Mouse (Mus musculus): Measurements from ENCODE around the gene Krt18. TPM values are rescaled to one million over a fixed set of nuclear protein-coding genes. Genes with fewer than 3 reads are reported as not detected.
A peak's percentile ranks its signal among the peaks of the same experiment; 100 is the strongest.
"Not testable (repeated sequence)": the region's sequence is repeated elsewhere in the genome, so short reads cannot be mapped to it uniquely, and the experiment has no call there.

Krt18 gene
- polyA plus RNA-seq, 1 experiment: 1.1 TPM

DNA sequence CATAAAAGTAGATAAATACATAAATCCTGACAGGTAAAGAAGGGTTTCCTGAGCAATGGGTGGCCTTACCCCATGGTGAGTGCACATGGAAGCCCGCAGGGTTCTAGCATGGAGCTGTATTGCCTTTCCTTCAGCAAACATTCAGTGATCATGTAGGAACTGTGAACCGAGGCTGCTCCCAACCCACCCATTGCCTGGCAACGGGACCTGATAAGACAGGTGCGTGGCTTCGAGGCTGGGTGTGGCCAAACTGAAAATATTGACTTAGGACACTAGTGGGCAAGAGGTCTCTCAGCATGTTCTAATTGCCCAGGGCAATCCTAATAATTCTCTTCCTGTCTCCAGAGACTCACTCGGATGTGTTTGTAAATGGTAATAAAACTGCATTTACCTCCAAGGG, 33.6 kb upstream of the Krt18 start:
- DNase-seq: no peak
- H3K27ac ChIP-seq (ENCODE audit: insufficient read depth, low read length): no peak overlapping the region
- WGBS: 93% methylated on average over 6 of the region's 6 CpGs
- H3K27me3 ChIP-seq (ENCODE audit: control insufficient read depth, insufficient read depth, low read length): no peaks in the 10 kb centered on the region
- H3K4me3 ChIP-seq (replicated peaks; ENCODE audit: insufficient read depth, low read depth, low read length): no peak overlapping the region
- TF ChIP-seq POLR2A (IDR thresholded peaks at IDR 0.05; ENCODE audit: borderline replicate concordance, insufficient read depth, low read length) (no peak), CTCF (IDR thresholded peaks at IDR 0.05; ENCODE audit: borderline replicate concordance, insufficient read depth, low read depth, low read length) (no peak)
- no peaks in the 10 kb centered on the region for H3K4me1 ChIP-seq (ENCODE audit: control insufficient read depth, insufficient read depth, low read length)

DNA sequence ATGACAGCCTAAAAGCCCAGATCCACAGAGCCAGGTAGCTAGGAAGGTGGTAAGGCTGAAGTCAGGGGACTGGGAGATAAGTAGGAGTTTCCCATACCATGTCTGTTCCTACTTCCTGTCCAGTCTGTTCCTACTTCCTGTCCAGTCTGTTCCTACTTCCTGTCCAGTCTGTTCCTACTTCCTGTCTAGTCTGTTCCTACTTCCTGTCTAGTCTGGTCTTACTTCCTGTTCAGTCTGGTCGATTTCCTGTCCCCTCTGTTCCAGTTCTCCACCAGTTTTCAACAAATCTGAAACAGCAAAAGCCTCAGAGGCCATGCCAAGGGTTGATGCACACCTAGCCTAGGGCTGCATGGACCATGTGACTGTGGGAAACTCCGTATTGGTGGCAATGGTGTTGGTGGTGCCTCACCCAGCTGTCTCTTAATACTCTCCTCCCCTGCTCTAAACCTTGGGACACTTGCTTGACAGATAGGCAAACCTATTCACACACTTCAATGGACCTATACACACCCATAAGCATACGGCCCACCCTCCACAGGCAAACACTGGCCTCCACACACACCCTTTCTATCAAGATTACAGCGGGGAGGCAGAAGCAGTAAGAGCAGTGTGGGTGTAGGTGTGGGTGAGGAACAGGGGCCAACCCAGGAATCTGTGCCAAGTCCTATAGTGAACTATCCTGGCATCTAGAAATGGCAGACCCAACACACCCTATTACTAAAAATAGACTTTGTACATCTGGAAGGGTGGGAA, 32.3 kb upstream of the Krt18 start:
- WGBS: 89% methylated on average over 4 of the region's 4 CpGs
- no peaks in the 10 kb centered on the region for H3K27me3 ChIP-seq (ENCODE audit: control insufficient read depth, insufficient read depth, low read length)
- DNase-seq: no peak
- no peaks in the 10 kb centered on the region for H3K4me1 ChIP-seq (ENCODE audit: control insufficient read depth, insufficient read depth, low read length)
- TF ChIP-seq POLR2A (IDR thresholded peaks at IDR 0.05; ENCODE audit: borderline replicate concordance, insufficient read depth, low read length): no peak
- TF ChIP-seq CTCF (IDR thresholded peaks at IDR 0.05; ENCODE audit: borderline replicate concordance, insufficient read depth, low read depth, low read length): no peak
- no peak overlapping the region for H3K4me3 ChIP-seq (replicated peaks; ENCODE audit: insufficient read depth, low read depth, low read length)
- H3K27ac ChIP-seq (ENCODE audit: insufficient read depth, low read length): no peak overlapping the region

DNA sequence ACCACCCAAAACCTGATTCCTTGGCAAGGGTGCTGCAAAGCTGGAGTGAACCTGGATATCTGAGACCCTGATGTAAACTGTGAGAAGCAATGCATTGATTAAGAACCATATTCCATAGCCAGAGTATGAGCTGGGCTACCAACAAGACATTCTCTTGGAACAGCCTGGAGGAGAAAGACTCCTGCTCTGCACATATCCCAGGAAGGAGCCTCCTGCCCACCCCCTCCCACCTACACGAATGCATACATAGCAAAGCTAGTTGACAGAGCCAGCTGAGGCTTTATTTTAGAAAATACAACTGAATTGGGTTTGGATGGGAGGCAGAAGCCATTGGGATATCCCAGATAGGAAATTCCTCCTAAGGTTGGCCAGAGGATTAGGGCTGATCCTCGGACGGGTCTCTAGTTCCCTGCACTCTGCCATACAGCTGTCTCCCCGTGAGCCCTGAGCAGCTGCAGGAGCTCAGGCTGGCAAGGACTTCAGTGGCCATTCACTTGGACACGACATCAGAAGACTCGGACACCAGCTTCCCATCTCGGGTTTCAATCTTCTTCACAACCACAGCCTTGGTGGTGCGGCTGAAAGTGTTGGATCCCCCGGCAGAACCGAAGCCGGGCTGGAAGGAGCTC, 31.4 kb upstream of the Krt18 start:
- not testable (repeated sequence) for H3K27ac ChIP-seq (ENCODE audit: insufficient read depth, low read length); H3K4me1 ChIP-seq (ENCODE audit: control insufficient read depth, insufficient read depth, low read length); DNase-seq; H3K4me3 ChIP-seq (replicated peaks; ENCODE audit: insufficient read depth, low read depth, low read length); H3K27me3 ChIP-seq (ENCODE audit: control insufficient read depth, insufficient read depth, low read length)
- WGBS: 72% methylated on average over 11 of the region's 11 CpGs

DNA sequence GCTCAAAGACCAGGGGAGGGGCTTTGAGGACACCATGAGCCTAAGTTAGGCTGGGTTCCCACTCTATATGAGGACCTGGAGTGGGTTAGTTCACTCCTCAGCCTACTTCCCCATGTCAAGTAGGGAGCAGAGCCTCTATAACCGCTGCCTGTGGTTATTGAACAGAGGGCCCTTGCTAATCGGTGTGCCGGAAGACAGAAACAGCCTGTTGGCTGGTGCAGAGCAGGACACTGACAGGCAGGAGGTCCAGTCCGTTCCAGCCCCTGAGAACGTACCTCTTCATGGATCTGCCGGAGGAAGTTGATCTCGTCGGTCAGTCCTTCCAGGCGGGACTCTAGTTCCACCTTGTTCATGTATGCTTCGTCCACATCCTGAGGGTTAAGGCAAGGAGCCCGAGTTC, 28.8 kb upstream of the Krt18 start:
- no peak overlapping the region for H3K27ac ChIP-seq (ENCODE audit: insufficient read depth, low read length)
- TF ChIP-seq CTCF (IDR thresholded peaks at IDR 0.05; ENCODE audit: borderline replicate concordance, insufficient read depth, low read depth, low read length): no peak
- H3K4me1 ChIP-seq (ENCODE audit: control insufficient read depth, insufficient read depth, low read length): no peaks in the 10 kb centered on the region; the same call in 1 of the 2 replicates
- WGBS: 79% methylated on average over 11 of the region's 11 CpGs
- H3K27me3 ChIP-seq (ENCODE audit: control insufficient read depth, insufficient read depth, low read length): no peaks in the 10 kb centered on the region; the same call in 1 of the 2 replicates
- H3K4me3 ChIP-seq (replicated peaks; ENCODE audit: insufficient read depth, low read depth, low read length): no peak overlapping the region
- no peak for DNase-seq

DNA sequence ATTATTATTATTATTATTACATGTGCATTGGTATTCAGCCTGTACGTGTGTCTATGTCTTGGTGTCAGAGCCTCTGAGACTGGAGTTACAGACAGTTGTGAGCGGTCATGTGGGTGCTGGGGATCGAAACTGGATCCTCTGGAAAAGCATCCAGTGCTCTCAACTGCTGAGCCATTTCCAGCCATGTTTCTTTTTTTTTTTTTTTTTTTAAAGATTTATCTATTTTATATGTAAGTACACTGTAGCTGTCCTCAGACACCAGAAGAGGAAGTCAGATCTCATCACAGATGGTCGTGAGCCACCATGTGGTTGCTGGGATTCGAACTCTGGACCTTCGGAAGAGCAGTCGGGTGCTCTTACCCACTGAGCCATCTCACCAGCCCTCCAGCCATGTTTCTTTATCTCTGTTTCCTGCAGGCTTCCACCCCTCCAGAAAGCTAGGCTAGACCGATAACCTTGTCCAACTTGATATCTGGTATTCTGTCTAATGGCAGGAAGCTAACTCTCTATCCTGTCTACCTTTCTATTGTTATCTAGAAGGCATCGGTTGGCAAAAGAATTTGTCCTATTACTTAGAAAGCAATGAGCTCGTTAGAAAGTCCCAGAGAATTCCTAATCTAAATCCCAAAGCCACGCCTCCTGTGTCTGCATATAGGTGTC, 28.2 kb upstream of the Krt18 start:
- 87% methylated on average over 11 of the region's 11 CpGs for WGBS
- no peak for DNase-seq
- no peak overlapping the region for H3K27ac ChIP-seq (ENCODE audit: insufficient read depth, low read length)

DNA sequence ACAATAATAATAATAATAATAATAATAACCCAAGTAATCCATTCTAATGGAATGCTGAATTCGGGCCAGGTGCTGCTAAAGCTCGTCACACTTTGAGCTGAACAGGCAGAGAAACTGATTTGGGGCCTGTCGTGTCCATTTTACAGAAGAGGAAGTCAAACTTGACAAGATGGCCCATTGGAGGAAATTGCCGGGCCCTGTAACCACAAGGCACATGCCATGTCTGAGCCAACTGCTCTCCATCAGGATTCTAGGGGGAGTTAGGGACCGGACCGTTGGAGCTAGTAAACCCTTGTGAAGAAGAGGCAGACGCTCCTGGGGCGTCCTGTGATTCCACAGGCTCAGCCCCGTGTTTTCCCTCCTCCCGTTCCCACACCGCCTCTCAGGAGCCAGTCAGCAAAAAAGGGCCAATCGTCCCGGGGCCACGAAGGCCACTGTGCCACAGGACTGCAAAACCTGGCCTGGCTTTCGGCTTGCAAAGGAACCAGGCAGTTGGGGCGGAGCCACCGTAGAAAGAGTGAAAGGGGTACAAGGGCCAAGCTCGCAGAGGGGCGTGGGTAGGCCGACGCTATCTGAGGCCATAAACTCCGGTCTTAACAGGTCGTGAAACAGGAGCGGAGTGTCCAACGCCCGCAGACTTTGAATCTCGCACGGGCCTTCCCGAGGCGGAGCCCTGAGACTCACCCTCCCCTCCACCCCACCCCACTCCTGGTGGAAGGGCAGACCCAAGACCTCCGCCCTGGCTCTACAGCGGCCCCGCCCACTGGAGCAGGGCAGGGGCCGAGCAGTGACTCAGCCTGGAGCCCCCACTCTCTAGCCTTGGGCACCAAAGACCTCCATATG, 25.1 kb upstream of the Krt18 start:
- Histone ChIP-seq H3K27ac (ENCODE audit: insufficient read depth, low read length) (no peak overlapping the region), H3K4me3 (replicated peaks; ENCODE audit: insufficient read depth, low read depth, low read length) (peak overlapping the region; percentile 42), H3K4me1 (ENCODE audit: control insufficient read depth, insufficient read depth, low read length) (no peaks in the 10 kb centered on the region; the same call in 1 of the 2 replicates), H3K27me3 (ENCODE audit: control insufficient read depth, insufficient read depth, low read length) (no peaks in the 10 kb centered on the region; the same call in 1 of the 2 replicates)
- TF ChIP-seq POLR2A (IDR thresholded peaks at IDR 0.05; ENCODE audit: borderline replicate concordance, insufficient read depth, low read length) (no peak), CTCF (IDR thresholded peaks at IDR 0.05; ENCODE audit: borderline replicate concordance, insufficient read depth, low read depth, low read length) (no peak)
- 6% methylated on average over 34 of the region's 34 CpGs for WGBS
- peak; percentile 10 to 16 for DNase-seq

More for the DNA sequence above, 28.2 kb upstream of the Krt18 start:
- no peaks in the 10 kb centered on the region; the same call in 1 of the 2 replicates for H3K27me3 ChIP-seq (ENCODE audit: control insufficient read depth, insufficient read depth, low read length)
- no peak for TF ChIP-seq CTCF (IDR thresholded peaks at IDR 0.05; ENCODE audit: borderline replicate concordance, insufficient read depth, low read depth, low read length)
- no peak for TF ChIP-seq POLR2A (IDR thresholded peaks at IDR 0.05; ENCODE audit: borderline replicate concordance, insufficient read depth, low read length)
- no peak overlapping the region for H3K4me3 ChIP-seq (replicated peaks; ENCODE audit: insufficient read depth, low read depth, low read length)
- no peaks in the 10 kb centered on the region; the same call in 1 of the 2 replicates for H3K4me1 ChIP-seq (ENCODE audit: control insufficient read depth, insufficient read depth, low read length)

DNA sequence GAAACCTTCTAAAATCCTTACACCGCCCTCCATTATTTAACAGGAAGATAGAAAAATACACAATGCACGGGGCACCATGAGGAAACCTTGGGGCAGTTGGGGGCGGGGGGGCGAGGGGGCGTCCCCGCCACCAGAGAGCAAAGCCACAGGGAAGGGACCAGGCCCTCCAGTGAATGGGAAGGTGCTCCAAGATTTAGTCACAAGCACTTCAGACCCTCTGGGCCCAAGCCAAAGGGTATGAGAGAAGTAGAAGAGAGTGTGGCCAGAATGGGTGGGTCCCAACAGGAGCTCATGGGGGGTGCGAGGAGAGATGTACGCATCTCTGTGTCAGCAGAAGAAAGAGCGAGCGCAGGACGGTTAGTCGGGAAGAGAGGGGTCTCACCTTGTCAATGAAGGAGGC, 24.5 kb upstream of the Krt18 start:
- DNase-seq: no peak
- Histone ChIP-seq H3K4me1 (ENCODE audit: control insufficient read depth, insufficient read depth, low read length) (no peaks in the 10 kb centered on the region; the same call in 1 of the 2 replicates), H3K4me3 (replicated peaks; ENCODE audit: insufficient read depth, low read depth, low read length) (no peak overlapping the region), H3K27ac (ENCODE audit: insufficient read depth, low read length) (no peak overlapping the region), H3K27me3 (ENCODE audit: control insufficient read depth, insufficient read depth, low read length) (no peaks in the 10 kb centered on the region; the same call in 1 of the 2 replicates)
- no peak for TF ChIP-seq CTCF (IDR thresholded peaks at IDR 0.05; ENCODE audit: borderline replicate concordance, insufficient read depth, low read depth, low read length)
- no peak for TF ChIP-seq POLR2A (IDR thresholded peaks at IDR 0.05; ENCODE audit: borderline replicate concordance, insufficient read depth, low read length)
- 25% methylated on average over 12 of the region's 12 CpGs for WGBS

Measured in cerebellum, adult 2 months (tissue).